Mouse (Mus musculus) bone marrow macrophage, adult 2 months (primary cell): ENCODE measurements around the gene Trip6. TPM values are rescaled to one million over a fixed set of nuclear protein-coding genes. Genes with fewer than 3 reads are reported as not detected.
"Not testable (repeated sequence)": the region's sequence is repeated elsewhere in the genome, so short reads cannot be mapped to it uniquely, and the experiment has no call there.

Source experiments
- H3K27ac ChIP-seq: 2 replicates; pipeline ENCODE4 v1.5.1; 2012; ENCODE audit warnings: low read depth, low read length; ENCODE audit not compliant: insufficient read depth
- H3K4me1 ChIP-seq: 2 replicates; pipeline ENCODE4 v1.6.1; 2012; ENCODE audit warnings: low read length; ENCODE audit not compliant: control insufficient read depth, insufficient read depth
- H3K4me3 ChIP-seq: 2 replicates; pipeline ENCODE4 v1.5.1; 2012; ENCODE audit warnings: mild to moderate bottlenecking, low read length, moderate library complexity; ENCODE audit not compliant: insufficient read depth
- CTCF ChIP-seq: IDR thresholded peaks from 2 replicates; pipeline ENCODE4 v1.5.1; 2012; ENCODE audit warnings: low read depth, mild to moderate bottlenecking, low read length, moderate library complexity
- POLR2A ChIP-seq: IDR thresholded peaks from 2 replicates; pipeline ENCODE4 v1.6.1; 2012; ENCODE audit warnings: mild to moderate bottlenecking, low read depth, low read length, borderline replicate concordance
- polyA plus RNA-seq: library from polyadenylated mRNA; stranded (reverse); fragments of >200 nt; gene quantifications from 2 replicates; pipeline ENCODE4 v1.2.4, GENCODE M21; 2012; ENCODE audit not compliant: missing spikeins, insufficient read depth, insufficient read length

Gene Trip6
- polyA plus RNA-seq, 1 experiment, result 7.1 TPM

DNA sequence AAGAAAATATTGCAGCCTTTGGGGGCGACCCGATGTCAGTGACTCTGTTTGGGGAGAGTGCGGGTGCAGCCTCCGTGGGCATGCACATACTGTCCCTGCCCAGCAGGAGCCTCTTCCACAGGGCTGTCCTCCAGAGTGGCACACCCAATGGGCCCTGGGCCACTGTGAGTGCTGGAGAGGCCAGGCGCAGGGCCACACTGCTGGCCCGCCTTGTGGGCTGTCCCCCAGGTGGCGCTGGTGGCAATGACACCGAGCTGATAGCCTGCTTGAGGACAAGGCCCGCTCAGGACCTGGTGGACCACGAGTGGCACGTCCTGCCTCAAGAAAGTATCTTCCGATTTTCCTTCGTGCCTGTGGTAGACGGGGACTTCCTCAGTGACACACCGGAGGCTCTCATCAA lies 23.5 kb downstream of the Trip6 start:
- H3K4me1 ChIP-seq, result peaks cover 10% of the 10 kb centered on the region
- H3K27ac ChIP-seq, result no peak overlapping the region
- H3K4me3 ChIP-seq, result no peak overlapping the region
- no peak for TF ChIP-seq CTCF

DNA sequence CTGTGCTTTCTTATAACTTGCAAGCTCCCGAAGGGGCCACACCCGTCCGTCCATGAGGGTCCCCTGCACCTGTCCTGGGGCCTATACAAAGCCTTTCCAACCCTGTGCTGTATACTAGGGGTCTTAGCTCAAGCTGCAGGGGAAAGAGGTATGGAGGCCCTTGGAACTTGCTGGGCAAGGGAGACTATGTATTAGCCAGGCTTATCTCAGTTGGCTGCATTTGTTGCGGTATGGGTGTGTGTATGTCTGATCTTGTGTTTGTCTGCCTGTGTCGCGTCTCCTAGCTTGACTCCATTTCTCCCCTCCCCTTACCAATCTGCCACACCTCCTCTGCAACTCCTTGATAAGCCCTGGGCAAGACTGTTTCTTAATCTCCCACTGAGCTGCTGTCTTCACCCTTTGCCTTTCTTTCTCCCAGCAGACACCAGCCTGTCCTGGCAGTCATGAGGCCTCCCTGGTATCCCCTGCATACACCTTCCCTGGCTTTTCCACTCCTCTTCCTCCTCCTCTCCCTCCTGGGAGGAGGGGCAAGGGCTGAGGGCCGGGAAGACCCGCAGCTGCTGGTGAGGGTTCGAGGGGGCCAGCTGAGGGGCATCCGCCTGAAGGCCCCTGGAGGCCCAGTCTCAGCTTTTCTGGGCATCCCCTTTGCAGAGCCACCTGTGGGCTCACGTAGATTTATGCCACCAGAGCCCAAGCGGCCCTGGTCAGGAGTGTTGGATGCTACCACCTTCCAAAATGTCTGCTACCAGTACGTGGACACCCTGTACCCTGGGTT lies 24.4 kb downstream of the Trip6 start:
- Histone ChIP-seq H3K27ac (no peak overlapping the region), H3K4me1 (peaks cover 9% of the 10 kb centered on the region), H3K4me3 (no peak overlapping the region)
- no peak for TF ChIP-seq CTCF
- no peak for TF ChIP-seq POLR2A

DNA sequence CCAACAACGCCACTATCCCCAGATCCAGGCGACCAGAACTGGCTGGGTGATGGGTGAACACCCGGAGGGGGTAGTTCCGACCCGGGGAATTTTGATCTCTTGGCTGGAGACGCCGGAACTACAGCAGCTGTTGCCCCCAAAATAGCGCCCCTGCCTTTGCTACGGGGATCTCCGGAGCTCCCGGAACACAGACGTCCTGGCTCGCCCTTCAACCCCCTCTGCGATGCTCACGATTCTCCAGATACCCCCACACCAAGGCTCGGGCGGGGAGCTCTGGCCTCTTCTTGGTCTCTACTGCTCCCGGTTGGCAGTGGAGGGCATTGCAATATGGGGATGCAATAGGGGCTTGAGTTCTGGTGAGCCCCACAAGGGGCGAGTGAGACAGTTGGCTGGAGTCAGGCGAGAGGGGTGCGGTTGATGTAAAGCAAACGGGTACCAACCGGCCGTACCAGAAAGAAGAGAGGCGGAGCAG lies 25.2 kb downstream of the Trip6 start:
- Histone ChIP-seq H3K27ac (no peak overlapping the region), H3K4me1 (peaks cover 9% of the 10 kb centered on the region; the same call in 1 of the 2 replicates), H3K4me3 (no peak overlapping the region)
- no peak for TF ChIP-seq CTCF
- no peak for TF ChIP-seq POLR2A

DNA sequence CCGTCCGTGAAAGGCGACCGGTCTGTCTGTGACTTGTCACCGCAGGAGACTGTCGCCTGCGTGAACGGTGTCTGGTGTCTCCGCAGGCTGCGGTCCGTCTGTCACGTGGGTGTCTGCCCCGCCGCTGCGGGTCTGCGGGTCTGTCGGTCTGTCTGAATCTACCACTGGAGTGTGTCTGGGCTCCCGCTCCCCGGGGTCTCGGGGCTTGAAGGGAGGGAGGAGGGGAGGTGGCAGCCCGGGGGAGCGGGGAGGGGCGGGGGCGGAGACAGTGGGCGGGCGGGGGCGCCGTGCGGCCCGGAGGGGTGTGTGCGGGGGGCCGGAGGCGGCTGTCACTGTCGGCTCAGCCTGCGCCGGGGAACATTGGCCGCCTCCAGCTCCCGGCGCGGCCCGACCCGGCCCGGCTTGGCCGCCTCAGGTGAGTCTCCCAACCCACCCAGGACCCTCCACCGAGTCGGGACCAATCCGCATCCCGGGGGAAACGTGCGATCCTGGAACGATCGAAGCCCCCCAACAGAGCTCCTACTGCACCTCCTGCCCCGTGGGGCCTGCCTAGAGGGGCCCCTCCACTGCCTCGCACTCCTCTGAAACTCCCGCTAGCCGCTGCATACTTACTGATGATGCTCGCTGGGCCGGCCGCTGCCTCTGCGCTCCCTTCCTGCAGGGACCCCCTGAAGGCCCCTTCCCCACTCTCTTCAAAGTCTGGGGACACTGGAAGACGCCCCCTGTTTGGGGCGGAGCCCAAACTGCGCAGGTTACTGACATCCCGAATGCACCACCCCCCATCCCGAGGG lies 26.1 kb downstream of the Trip6 start:
- H3K27ac ChIP-seq, result no peak overlapping the region
- peaks cover 9% of the 10 kb centered on the region; the same call in 1 of the 2 replicates for H3K4me1 ChIP-seq
- no peak for TF ChIP-seq POLR2A
- TF ChIP-seq CTCF, result no peak
- H3K4me3 ChIP-seq, result no peak overlapping the region

DNA sequence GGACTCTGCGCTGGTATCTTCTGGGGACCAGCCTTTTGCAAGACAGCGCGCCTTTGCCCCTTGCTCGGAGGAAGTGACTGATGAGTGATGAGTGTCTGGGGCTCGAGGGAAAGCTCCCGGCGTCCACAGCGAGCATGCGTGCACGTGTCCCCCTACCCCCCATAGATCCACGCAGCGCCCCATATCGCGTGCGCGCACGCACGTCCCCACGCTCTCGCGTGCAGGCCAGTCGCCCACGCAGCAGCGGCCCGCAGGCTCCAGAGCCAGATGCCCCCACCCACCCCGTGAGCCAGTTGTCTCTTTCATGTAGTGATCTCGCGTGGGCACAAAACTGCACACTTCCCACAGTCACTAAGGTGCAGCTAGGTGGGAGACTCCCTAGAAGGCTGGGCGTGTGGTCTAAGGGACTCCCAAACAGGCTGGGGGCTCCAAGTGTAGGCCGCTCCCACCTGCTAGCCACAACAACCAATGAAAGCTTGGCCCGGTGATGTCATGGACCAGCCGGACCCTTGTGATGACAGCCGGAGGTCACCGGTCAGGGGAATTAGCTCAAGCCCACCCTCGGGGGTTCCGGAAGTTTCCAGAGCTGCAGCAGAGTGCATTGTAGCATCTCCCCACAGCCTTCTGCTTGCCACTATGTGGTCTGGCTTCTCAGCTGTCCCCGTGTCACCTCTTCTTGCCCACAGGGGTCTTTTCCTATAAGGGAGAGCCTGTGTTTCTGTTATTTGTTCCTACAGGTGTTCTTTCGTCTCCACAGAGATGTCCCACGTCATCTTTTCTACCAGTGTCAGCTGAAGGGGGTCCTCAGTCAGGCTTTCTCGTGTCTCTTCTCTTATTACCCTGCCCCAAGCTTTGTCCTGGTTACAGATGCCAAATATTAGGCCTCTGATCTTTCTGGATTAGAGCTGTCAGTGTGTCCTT lies 26.9 kb downstream of the Trip6 start, which contains the start of gene Ache:
Ache (plus strand) TSS at position 488 of the 921 bp plus-strand sequence.
- TF ChIP-seq CTCF (no peak), POLR2A (no peak)
- peaks cover 9% of the 10 kb centered on the region; the same call in 1 of the 2 replicates for H3K4me1 ChIP-seq
- H3K27ac ChIP-seq, result no peak within 1 kb of the TSS
- H3K4me3 ChIP-seq, result peak within 1 kb of the TSS; percentile 32

DNA sequence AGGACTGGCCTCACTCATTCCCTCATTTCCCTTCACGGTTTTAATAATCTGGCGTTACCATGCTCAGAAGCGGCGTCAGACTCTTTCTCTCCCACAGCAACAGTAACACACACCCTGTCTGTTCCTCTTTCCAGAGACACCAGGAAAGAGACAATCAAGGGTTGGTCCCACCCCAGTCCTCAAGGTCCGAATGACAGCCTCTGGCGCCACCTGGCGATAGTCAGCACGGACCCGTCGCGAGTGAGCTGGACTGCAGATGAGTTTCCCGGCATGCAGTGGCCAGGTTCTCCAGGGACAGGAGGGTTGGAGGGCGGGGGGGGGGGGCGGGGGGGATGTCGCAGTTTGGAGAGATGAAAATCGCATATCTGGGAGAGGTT lies 27.6 kb downstream of the Trip6 start:
- H3K4me1 ChIP-seq, result peaks cover 9% of the 10 kb centered on the region; the same call in 1 of the 2 replicates
- H3K4me3 ChIP-seq, result no peak overlapping the region
- H3K27ac ChIP-seq, result no peak overlapping the region
- TF ChIP-seq POLR2A (no peak), CTCF (peak; percentile 64)

DNA sequence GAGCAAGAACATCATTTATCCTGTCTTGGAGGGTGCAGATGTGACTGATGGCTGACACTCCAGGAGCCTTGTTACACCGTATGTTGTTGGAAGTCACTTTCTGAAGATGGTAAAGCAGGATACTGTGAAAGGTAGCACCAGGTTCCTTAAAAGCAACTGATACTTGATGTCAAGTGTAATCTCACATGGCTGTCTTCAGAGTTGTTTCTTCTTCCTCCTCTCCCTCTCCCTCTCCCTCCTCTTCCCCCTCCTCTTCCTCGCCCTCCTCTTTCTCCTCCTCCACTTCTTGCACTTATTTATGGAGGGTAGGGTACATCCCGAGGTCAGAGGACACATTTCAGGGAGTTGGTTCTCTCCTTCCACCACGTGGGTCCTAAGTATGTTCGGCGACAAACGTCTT lies 28.2 kb downstream of the Trip6 start:
- no peak for TF ChIP-seq POLR2A
- H3K27ac ChIP-seq, result no peak overlapping the region
- no peak overlapping the region for H3K4me3 ChIP-seq
- peaks cover 9% of the 10 kb centered on the region; the same call in 1 of the 2 replicates for H3K4me1 ChIP-seq

DNA sequence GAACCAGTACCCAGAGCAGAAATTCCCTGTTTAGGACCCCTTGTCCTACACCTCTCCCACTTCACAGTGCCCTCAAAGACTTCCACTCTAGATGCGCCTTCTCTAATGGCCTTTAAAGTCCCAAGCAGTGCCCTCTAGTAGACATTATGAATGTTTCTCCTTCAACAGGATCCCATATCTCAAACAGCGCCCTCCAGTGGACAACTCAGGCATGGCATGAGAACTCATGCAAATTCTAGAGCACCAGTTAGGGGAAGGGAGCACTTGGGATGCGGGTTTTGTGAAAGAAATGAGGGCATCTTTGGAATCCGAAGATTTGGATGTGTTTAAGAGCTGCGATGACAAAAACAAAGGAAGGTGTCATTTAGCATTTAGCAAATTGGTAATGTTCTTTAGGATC lies 29.2 kb downstream of the Trip6 start:
- H3K4me3 ChIP-seq, result no peak overlapping the region
- TF ChIP-seq POLR2A (no peak), CTCF (peak; percentile 38; the same call in 1 of the 2 replicates)
- H3K4me1 ChIP-seq, result peaks cover 9% of the 10 kb centered on the region; the same call in 1 of the 2 replicates

DNA sequence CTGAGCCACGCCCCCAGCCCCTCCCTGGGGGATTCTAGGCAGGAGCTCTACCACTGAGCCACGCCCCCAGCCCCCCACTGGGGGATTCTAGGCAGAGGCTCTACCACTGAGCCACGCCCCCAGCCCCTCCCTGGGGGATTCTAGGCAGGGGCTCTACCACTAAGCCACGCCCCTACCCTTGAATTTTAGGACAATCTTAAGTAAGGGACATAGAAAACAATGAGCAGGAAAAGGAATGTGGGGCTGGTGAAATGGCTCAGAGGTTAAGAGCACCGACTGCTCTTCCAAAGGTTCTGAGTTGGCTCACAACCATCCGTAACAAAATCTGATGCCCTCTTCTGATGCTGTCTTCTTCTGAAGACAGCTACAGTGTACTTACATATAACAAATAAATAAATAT lies 29.8 kb downstream of the Trip6 start:
- not testable (repeated sequence) for H3K27ac ChIP-seq, H3K4me1 ChIP-seq, H3K4me3 ChIP-seq

More for the DNA sequence above, 29.2 kb downstream of the Trip6 start:
- H3K27ac ChIP-seq, result no peak overlapping the region
